In the genomic region with DNA sequence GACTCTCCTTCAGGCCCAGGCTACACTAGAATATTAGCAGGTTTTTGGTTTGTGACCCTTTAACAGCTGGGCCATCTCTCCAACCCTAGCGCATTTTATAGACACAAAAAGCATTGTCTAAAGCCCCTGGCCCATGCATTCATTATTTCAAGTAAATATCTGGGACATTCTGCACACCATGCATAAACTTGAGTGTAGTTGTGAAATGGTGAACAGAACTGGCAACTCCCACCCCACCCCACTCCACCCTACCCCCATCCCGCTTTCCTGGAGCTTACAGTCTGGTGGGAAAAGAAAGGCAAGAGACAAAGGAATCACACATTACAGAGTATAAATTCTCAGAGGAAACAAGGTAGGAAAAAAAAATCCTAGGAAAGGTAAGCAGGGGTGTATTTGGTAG, we compare ENCODE assay signal across 8 mouse cellular contexts. TPM values are rescaled to one million over a fixed set of nuclear protein-coding genes. Genes with fewer than 3 reads are reported as not detected.
DNase-seq lines count a peak whose midpoint lies in the region; ATAC-seq and TF ChIP-seq lines count a peak whose summit lies in the region.

A gene (minus strand): TSS at position 162 of the 400 bp plus-strand sequence.

- ATAC-seq in lung, embryonic 16.5 days (ENCODE audit: low read depth): no peak
- no peak for ATAC-seq in embryonic facial prominence, embryonic 13.5 days (ENCODE audit: insufficient number of reproducible peaks, insufficient read depth, low FRiP score, low TSS enrichment, low read depth)
- no peak for ATAC-seq in heart, embryonic 13.5 days (ENCODE audit: extremely low read depth, insufficient number of reproducible peaks, low FRiP score, low TSS enrichment)

- TF ChIP-seq POLR2A in myocyte (IDR thresholded peaks at IDR 0.05; ENCODE audit: insufficient read length, low read depth): no peak

- peak within 1 kb of the TSS; percentile 98 for H3K9ac ChIP-seq in lung, embryonic 16.5 days (ENCODE audit: low read length)
- H3K9ac ChIP-seq in embryonic facial prominence, embryonic 13.5 days: peak within 1 kb of the TSS; percentile 99
- H3K9ac ChIP-seq in heart, embryonic 13.5 days: peak within 1 kb of the TSS; percentile 99

- DNase-seq in lung, postnatal 36 days: no peak
- DNase-seq in left cerebral cortex, postnatal 14 days (ENCODE audit: low spot score in 2 of 2): no peak
- no peak for DNase-seq in c-Kit-positive CD71-positive TER-119-positive erythroid progenitor cells, embryonic 14.5 days (ENCODE audit: low spot score)
- no peak for DNase-seq in kidney, postnatal 36 days

- H3K4me3 ChIP-seq in lung, embryonic 16.5 days (ENCODE audit: low read length): peak within 1 kb of the TSS; percentile 86
- peak within 1 kb of the TSS; percentile 97 for H3K4me3 ChIP-seq in embryonic facial prominence, embryonic 13.5 days
- peak within 1 kb of the TSS; percentile 99 for H3K4me3 ChIP-seq in heart, embryonic 13.5 days
- peak within 1 kb of the TSS; percentile 38 for H3K4me3 ChIP-seq in myocyte

- H3K9me3 ChIP-seq in lung, embryonic 16.5 days (ENCODE audit: control insufficient read depth, low read length): no peaks in the 10 kb centered on the region
- no peaks in the 10 kb centered on the region for H3K9me3 ChIP-seq in embryonic facial prominence, embryonic 13.5 days
- H3K9me3 ChIP-seq in heart, embryonic 13.5 days: no peaks in the 10 kb centered on the region

- H3K27me3 ChIP-seq in lung, embryonic 16.5 days (ENCODE audit: control insufficient read depth, insufficient read depth, low read depth, low read length): no peaks in the 10 kb centered on the region
- no peaks in the 10 kb centered on the region for H3K27me3 ChIP-seq in embryonic facial prominence, embryonic 13.5 days
- H3K27me3 ChIP-seq in heart, embryonic 13.5 days (replicated peaks): no peaks in the 10 kb centered on the region; the same call in 1 of the 2 replicates
- H3K27me3 ChIP-seq in myocyte (ENCODE audit: control insufficient read depth, insufficient read depth, insufficient read length): no peaks in the 10 kb centered on the region

- peak within 1 kb of the TSS; percentile 77 for H3K4me2 ChIP-seq in lung, embryonic 16.5 days (ENCODE audit: low read depth, low read length)
- H3K4me2 ChIP-seq in embryonic facial prominence, embryonic 13.5 days: peak within 1 kb of the TSS; percentile 87
- H3K4me2 ChIP-seq in heart, embryonic 13.5 days: peak within 1 kb of the TSS; percentile 92
- peak within 1 kb of the TSS; percentile 97 for H3K4me2 ChIP-seq in myocyte (ENCODE audit: low read depth)

- H3K4me1 ChIP-seq in lung, embryonic 16.5 days (replicated peaks; ENCODE audit: control insufficient read depth, insufficient read depth, low read length): peaks cover 21% of the 10 kb centered on the region
- peaks cover 35% of the 10 kb centered on the region for H3K4me1 ChIP-seq in embryonic facial prominence, embryonic 13.5 days
- H3K4me1 ChIP-seq in heart, embryonic 13.5 days: peaks cover 38% of the 10 kb centered on the region

- WGBS in lung, embryonic 16.5 days: 83% methylated on average over 2 of the region's 2 CpGs
- 90% methylated on average over 2 of the region's 2 CpGs for WGBS in embryonic facial prominence, embryonic 13.5 days
- WGBS in heart, embryonic 13.5 days: 72% methylated on average over 2 of the region's 2 CpGs

- H3K79me2 ChIP-seq in myocyte (ENCODE audit: control insufficient read depth, insufficient read depth): peaks cover 45% of the 10 kb centered on the region

- intact Hi-C loops in left cerebral cortex, postnatal 14 days (cut with DNase I): no loop called here

- H3ac ChIP-seq in myocyte (ENCODE audit: control insufficient read depth, insufficient read length): peak within 1 kb of the TSS; percentile 84

- H3K36me3 ChIP-seq in lung, embryonic 16.5 days (ENCODE audit: control insufficient read depth, insufficient read depth, low read length): no peaks in the 10 kb centered on the region
- H3K36me3 ChIP-seq in embryonic facial prominence, embryonic 13.5 days: peaks cover 6% of the 10 kb centered on the region; the same call in 1 of the 2 replicates
- no peaks in the 10 kb centered on the region for H3K36me3 ChIP-seq in heart, embryonic 13.5 days
- H3K36me3 ChIP-seq in myocyte (ENCODE audit: control insufficient read depth, insufficient read depth): peaks cover 6% of the 10 kb centered on the region

- H3K27ac ChIP-seq in lung, embryonic 16.5 days (ENCODE audit: low read length): peak within 1 kb of the TSS; percentile 78
- peak within 1 kb of the TSS; percentile 87 for H3K27ac ChIP-seq in embryonic facial prominence, embryonic 13.5 days
- H3K27ac ChIP-seq in heart, embryonic 13.5 days (replicated peaks): peak within 1 kb of the TSS; percentile 87

TF ChIP-seq in myocyte, 11 proteins besides CTCF, POLR2A, EP300 and RAD21:
- TF ChIP-seq E2F4 (IDR thresholded peaks at IDR 0.05; ENCODE audit: insufficient read depth) (no peak), MYOD1 (IDR thresholded peaks at IDR 0.05; ENCODE audit: control insufficient read depth in 1 of 3, insufficient read length in 2 of 3, low read depth in 2 of 3) (no peak), POLR2AphosphoS2 (IDR thresholded peaks at IDR 0.05; ENCODE audit: insufficient read length, low read depth) (no peak), USF1 (IDR thresholded peaks at IDR 0.05; ENCODE audit: low read depth) (no peak), MYOG (IDR thresholded peaks at IDR 0.05; ENCODE audit: control insufficient read depth in 1 of 3, insufficient read depth in 1 of 3, insufficient read length in 2 of 3, low read depth in 2 of 3) (no peak), CEBPB (IDR thresholded peaks at IDR 0.05; ENCODE audit: insufficient read depth, poor library complexity, severe bottlenecking) (no peak), TCF12 (IDR thresholded peaks at IDR 0.05; ENCODE audit: insufficient read depth, poor library complexity, severe bottlenecking) (no peak), REST (IDR thresholded peaks at IDR 0.05; ENCODE audit: insufficient read depth, insufficient read length) (no peak), MAX (IDR thresholded peaks at IDR 0.05; ENCODE audit: low read depth) (no peak), TCF3 (IDR thresholded peaks at IDR 0.05; ENCODE audit: insufficient read length, low read depth) (no peak), SRF (IDR thresholded peaks at IDR 0.05; ENCODE audit: control insufficient read depth, insufficient read length, low read depth) (no peak)

RNA-seq across cellular contexts. Expression of the gene that starts here (rescaled TPM):
- polyA plus RNA-seq in lung, embryonic 16.5 days (2015; fragmentation: Nextera tagmentation; extraction: Ambion mirVana): 247 and 266 TPM in 2 replicates
- polyA plus RNA-seq in embryonic facial prominence, embryonic 13.5 days (2015; fragmentation: Nextera tagmentation; extraction: Ambion mirVana): 338 and 383 TPM in 2 replicates
- polyA plus RNA-seq in heart, embryonic 13.5 days (2015; fragmentation: Nextera tagmentation; extraction: Ambion mirVana): 112 and 124 TPM in 2 replicates
- total RNA-seq in left cerebral cortex, postnatal 14 days (2021): 100 to 1,000 TPM in 1 of 2 experiments, 10 to 100 TPM in 1; 97.2 to 108 TPM
- 62.8 TPM for polyA plus RNA-seq in myocyte (2012; fragmentation: generic; extraction: Trizol)

Comparison
In these comparisons a context has a peak if more than half of its experiments do, and no peak if none do; other contexts are left out.
1. H3K4me3 ChIP-seq: peak in every context shown above with its lines; median percentile 99 in heart, embryonic 13.5 days; 97 in embryonic facial prominence, embryonic 13.5 days; 86 in lung, embryonic 16.5 days; 38 in myocyte.